Mouse (Mus musculus) MEL (cell line): ENCODE measurements around the gene Dennd6a. TPM values are rescaled to one million over a fixed set of nuclear protein-coding genes. Genes with fewer than 3 reads are reported as not detected.

ENCODE experiments used
- DNase-seq: peaks from one replicate; pipeline ENCODE4 v3.0.0; 2011; ENCODE audit warnings: low read depth, low spot score
- H3K27ac ChIP-seq: 2 replicates; pipeline ENCODE4 v1.5.1; 2012; ENCODE audit warnings: low read depth, mild to moderate bottlenecking, control low read depth, low read length, moderate library complexity; ENCODE audit not compliant: control insufficient read depth
- H3K27me3 ChIP-seq, 2 experiments: fragments of 150-350 bp in 1 of 2; sonication (generic) in 1 of 2; 2 replicates each; pipeline ENCODE4 v1.6.1; 2012; ENCODE audit warnings: low read length in 2 of 2, mild to moderate bottlenecking in 2 of 2, improper control_type of control experiment in 1 of 2, moderate library complexity in 1 of 2; ENCODE audit not compliant: insufficient read depth in 2 of 2, control insufficient read depth in 1 of 2
- H3K36me3 ChIP-seq, 2 experiments: 2 replicates each; pipeline ENCODE4 v1.6.1; 2012 to 2014; ENCODE audit warnings: low read length in 2 of 2, improper control_type of control experiment in 1 of 2, inconsistent platforms in 1 of 2, mild to moderate bottlenecking in 1 of 2; ENCODE audit not compliant: insufficient read depth in 2 of 2, control insufficient read depth in 1 of 2
- H3K4me1 ChIP-seq, 2 experiments: fragments of 150-350 bp in 1 of 2; sonication (generic) in 1 of 2; 2 replicates each; pipeline ENCODE4 v1.6.1; 2012; ENCODE audit warnings: low read length in 2 of 2, improper control_type of control experiment in 1 of 2, mild to moderate bottlenecking in 1 of 2; ENCODE audit not compliant: insufficient read depth in 2 of 2, control insufficient read depth in 1 of 2
- H3K4me3 ChIP-seq, 2 experiments: fragments of 150-350 bp in 1 of 2; sonication (generic) in 1 of 2; 2 replicates each; pipeline ENCODE4 v1.5.1; 2012; ENCODE audit warnings: low read depth in 2 of 2, low read length in 2 of 2, mild to moderate bottlenecking in 2 of 2, moderate library complexity in 2 of 2, control low read depth in 1 of 2, improper control_type of control experiment in 1 of 2; ENCODE audit not compliant: control insufficient read depth in 1 of 2, insufficient read depth in 1 of 2
- H3K79me2 ChIP-seq: 2 replicates; pipeline ENCODE4 v1.6.1; 2012; ENCODE audit warnings: mild to moderate bottlenecking, low read length, moderate library complexity; ENCODE audit not compliant: control insufficient read depth, poor library complexity, insufficient read depth
- H3K9ac ChIP-seq: 2 replicates; pipeline ENCODE4 v1.6.1; 2012; ENCODE audit warnings: low read depth, mild to moderate bottlenecking, control low read depth, low read length, moderate library complexity; ENCODE audit not compliant: control insufficient read depth, poor library complexity, severe bottlenecking
- H3K9me3 ChIP-seq: fragments of 150-350 bp; sonication (generic); replicated peaks from 2 replicates; pipeline ENCODE4 v1.6.1; 2012; ENCODE audit warnings: mild to moderate bottlenecking, low read length, improper control_type of control experiment, moderate library complexity; ENCODE audit not compliant: insufficient read depth
- CTCF ChIP-seq, 3 experiments: IDR thresholded peaks in 2 of 3; conservative IDR thresholded peaks in 1 of 3; 2 replicates each; pipeline ENCODE4 v1.5.1; 2011 to 2012; ENCODE audit warnings: low read length in 3 of 3, low read depth in 2 of 3, mild to moderate bottlenecking in 2 of 3, improper control_type of control experiment in 1 of 3, inconsistent platforms in 1 of 3, mixed read lengths in 1 of 3, moderate library complexity in 1 of 3; ENCODE audit not compliant: control insufficient read depth in 1 of 3, insufficient read depth in 1 of 3, poor library complexity in 1 of 3, severe bottlenecking in 1 of 3
- GABPA ChIP-seq: IDR thresholded peaks from 2 replicates; pipeline ENCODE4 v1.6.1; 2012; ENCODE audit warnings: low read depth, mild to moderate bottlenecking, inconsistent platforms, low read length, improper control_type of control experiment, moderate library complexity
- JUND ChIP-seq: IDR thresholded peaks from 2 replicates; pipeline ENCODE4 v1.6.1; 2011; ENCODE audit warnings: low read depth, mild to moderate bottlenecking, improper control_type of control experiment, low read length
- MAX ChIP-seq: IDR thresholded peaks from 2 replicates; pipeline ENCODE4 v1.6.1; 2011; ENCODE audit warnings: low read length, improper control_type of control experiment
- MAZ ChIP-seq: IDR thresholded peaks from 2 replicates; pipeline ENCODE4 v1.6.1; 2012; ENCODE audit warnings: low read depth, mild to moderate bottlenecking, inconsistent platforms, low read length, improper control_type of control experiment
- MXI1 ChIP-seq: IDR thresholded peaks from 2 replicates; pipeline ENCODE4 v1.6.1; 2011; ENCODE audit warnings: mild to moderate bottlenecking, low read depth, low read length, improper control_type of control experiment
- POLR2AphosphoS2 ChIP-seq: IDR thresholded peaks from 2 replicates; pipeline ENCODE4 v1.6.1; 2011; ENCODE audit warnings: low read length, improper control_type of control experiment
- POLR2AphosphoS5 ChIP-seq: IDR thresholded peaks from 2 replicates; pipeline ENCODE4 v1.6.1; 2012; ENCODE audit warnings: low read depth, borderline replicate concordance, mild to moderate bottlenecking, inconsistent platforms, low read length, moderate library complexity, mixed read lengths
- SMC3 ChIP-seq: IDR thresholded peaks from 2 replicates; pipeline ENCODE4 v1.6.1; 2011; ENCODE audit warnings: low read depth, low read length, improper control_type of control experiment
- TBP ChIP-seq: IDR thresholded peaks from 2 replicates; pipeline ENCODE4 v1.8.0; 2011; ENCODE audit warnings: low read depth, low read length, improper control_type of control experiment
- UBTF ChIP-seq: IDR thresholded peaks from 2 replicates; pipeline ENCODE4 v1.6.1; 2012; ENCODE audit warnings: low read depth, mild to moderate bottlenecking, inconsistent platforms, low read length, improper control_type of control experiment, moderate library complexity, borderline replicate concordance; ENCODE audit not compliant: insufficient read depth
- USF2 ChIP-seq, 2 experiments: IDR thresholded peaks; 2 replicates each; pipeline ENCODE4 v1.6.1; 2011 to 2012; ENCODE audit warnings: improper control_type of control experiment in 2 of 2, low read length in 2 of 2, borderline replicate concordance in 1 of 2, inconsistent platforms in 1 of 2, low read depth in 1 of 2, mild to moderate bottlenecking in 1 of 2; ENCODE audit not compliant: insufficient read depth in 1 of 2
- ZC3H11A ChIP-seq: IDR thresholded peaks from 2 replicates; pipeline ENCODE4 v1.6.1; 2012; ENCODE audit warnings: low read depth, mild to moderate bottlenecking, inconsistent platforms, low read length, improper control_type of control experiment
- ZKSCAN1 ChIP-seq: IDR thresholded peaks from 2 replicates; pipeline ENCODE4 v1.6.1; 2012; ENCODE audit warnings: low read depth, mild to moderate bottlenecking, inconsistent platforms, low read length, improper control_type of control experiment, moderate library complexity
- ZNF384 ChIP-seq: IDR thresholded peaks from 2 replicates; pipeline ENCODE4 v1.6.1; 2012; ENCODE audit warnings: low read depth, mild to moderate bottlenecking, inconsistent platforms, low read length, improper control_type of control experiment
- polyA plus RNA-seq, 2 experiments: library from polyadenylated mRNA; stranded (reverse) in 1 of 2; unstranded in 1 of 2; fragments of >175 nt in 1 of 2; fragments of >200 nt in 1 of 2; gene quantifications; 2 replicates each; pipeline versions ENCODE4 v1.2.1 to v1.2.4; 2012; ENCODE audit warnings: low replicate concordance in 2 of 2, low read depth in 1 of 2; ENCODE audit not compliant: insufficient read length in 2 of 2, insufficient read depth in 1 of 2, missing spikeins in 1 of 2
- total RNA-seq: library from RNA; depleted of rRNA; stranded (reverse); fragments of 300-350 nt; gene quantifications from 2 replicates; pipeline ENCODE4 v1.2.3, GENCODE M21; 2012

The Dennd6a gene
- total and polyA plus RNA-seq, 3 experiments = 13.1 to 40.0 (median 13.6) TPM

- TF ChIP-seq ZNF384 (peak; percentile 21; the same call in 1 of the 2 replicates), TBP (no peak), MXI1 (peak; percentile 69), MAX (peak; percentile 63), ZC3H11A (peak; percentile 53; the same call in 1 of the 2 replicates), USF2 (IDR thresholded peaks at IDR 0.05; ENCODE audit: borderline replicate concordance in 1 of 2, insufficient read depth in 1 of 2, low read depth in 1 of 2, low read length in 2 of 2) (no peak), JUND (no peak)
- TF ChIP-seq, all 39 proteins: peak for 10
Measured at GRCm38 (mm10) chr14:26651901-26652300, 78.2 kb downstream of the Dennd6a start (continued).

GRCm38 (mm10) chr14:26658178-26658577 lies 84.5 kb downstream of the Dennd6a start:
- H3K36me3 ChIP-seq = peaks cover 9 to 39% of the 10 kb centered on the region in 2 experiments
- peaks cover 2% of the 10 kb centered on the region; the same call in 1 of the 2 replicates for H3K79me2 ChIP-seq
- no peak overlapping the region for H3K9ac ChIP-seq
- H3K9me3 ChIP-seq = no peaks in the 10 kb centered on the region
- H3K4me1 ChIP-seq = peaks cover 0 to 4% of the 10 kb centered on the region in 2 experiments; a peak in 2 of 4 replicates
- DNase-seq = no peak
- H3K4me3 ChIP-seq = no peak overlapping the region
- no peaks in the 10 kb centered on the region for H3K27me3 ChIP-seq
- TF ChIP-seq CTCF (IDR thresholded peaks at IDR 0.05 in 2 of 3, conservative IDR thresholded peaks at IDR 0.05 in 1 of 3; ENCODE audit: control insufficient read depth in 1 of 3, insufficient read depth in 1 of 3, low read depth in 2 of 3, low read length in 3 of 3, poor library complexity in 1 of 3, severe bottlenecking in 1 of 3) (no peak), POLR2AphosphoS2 (peak; percentile 63)
- no peak overlapping the region for H3K27ac ChIP-seq

GRCm38 (mm10) chr14:26660233-26660632 lies 86.6 kb downstream of the Dennd6a start:
- H3K4me1 ChIP-seq = peaks cover 0 to 4% of the 10 kb centered on the region in 2 experiments; a peak in 2 of 4 replicates
- H3K27ac ChIP-seq = no peak overlapping the region
- H3K4me3 ChIP-seq = no peak overlapping the region
- no peaks in the 10 kb centered on the region for H3K27me3 ChIP-seq
- H3K79me2 ChIP-seq = peaks cover 2% of the 10 kb centered on the region
- TF ChIP-seq POLR2AphosphoS2 (peak; percentile 30; the same call in 1 of the 2 replicates), CTCF (IDR thresholded peaks at IDR 0.05 in 2 of 3, conservative IDR thresholded peaks at IDR 0.05 in 1 of 3; ENCODE audit: control insufficient read depth in 1 of 3, insufficient read depth in 1 of 3, low read depth in 2 of 3, low read length in 3 of 3, poor library complexity in 1 of 3, severe bottlenecking in 1 of 3) (no peak)
- TF ChIP-seq, all 39 proteins: peak for 1
- Histone ChIP-seq H3K9ac (no peak overlapping the region), H3K9me3 (no peaks in the 10 kb centered on the region), H3K36me3 (peaks cover 14 to 26% of the 10 kb centered on the region in 2 experiments)
- no peak for DNase-seq

GRCm38 (mm10) chr14:26662016-26662415 lies 88.4 kb downstream of the Dennd6a start:
- peaks cover 4 to 8% of the 10 kb centered on the region in 2 experiments; a peak in 3 of 4 replicates for H3K4me1 ChIP-seq
- no peak overlapping the region for H3K4me3 ChIP-seq
- no peaks in the 10 kb centered on the region for H3K27me3 ChIP-seq
- H3K9ac ChIP-seq = no peak overlapping the region
- no peaks in the 10 kb centered on the region for H3K9me3 ChIP-seq
- H3K27ac ChIP-seq = no peak overlapping the region
- no peak for DNase-seq
- H3K36me3 ChIP-seq = peaks cover 12 to 29% of the 10 kb centered on the region in 2 experiments
- TF ChIP-seq POLR2AphosphoS5 (no peak), MAZ (no peak), SMC3 (no peak), UBTF (no peak), ZKSCAN1 (no peak), MAX (no peak), GABPA (no peak)
- TF ChIP-seq, all 39 proteins: peak for 0
- peaks cover 18% of the 10 kb centered on the region for H3K79me2 ChIP-seq
